Mouse (Mus musculus) testis, adult 2 months (tissue): ENCODE data around the gene Aagab.

Source experiments
- CTCF ChIP-seq: fragments of 200-500 bp; IDR thresholded peaks from 2 replicates; pipeline ENCODE4 v1.5.1; 2012; ENCODE audit warnings: low read depth, mild to moderate bottlenecking, inconsistent platforms, low read length, moderate library complexity; ENCODE audit not compliant: control insufficient read depth, insufficient read depth, insufficient replicate concordance
- POLR2A ChIP-seq: fragments of 200-500 bp; IDR thresholded peaks from 2 replicates; pipeline ENCODE4 v1.6.1; 2012; ENCODE audit warnings: low read depth, mild to moderate bottlenecking, inconsistent platforms, low read length, moderate library complexity; ENCODE audit not compliant: control insufficient read depth

DNA sequence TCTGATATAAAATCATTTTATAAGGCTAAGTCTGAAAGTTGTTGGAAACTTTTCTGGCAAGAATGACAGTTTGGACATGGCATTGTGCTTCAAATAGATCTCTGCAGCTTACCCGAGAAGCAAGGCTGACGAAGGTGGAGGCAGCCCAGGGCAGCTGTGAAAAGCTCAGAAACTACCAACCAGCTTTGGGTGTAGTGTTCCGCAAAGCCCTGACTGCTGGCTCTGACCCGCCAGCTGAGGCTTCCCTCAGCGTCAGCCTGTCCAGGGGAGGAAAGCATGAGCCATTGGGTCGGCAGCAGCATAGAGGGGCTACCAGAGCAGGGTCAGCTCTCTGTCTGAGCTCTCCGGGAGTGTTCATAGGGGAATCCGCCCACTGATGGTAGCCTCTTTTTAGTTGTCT, 6.8 kb downstream of the Aagab start:
- no peak for TF ChIP-seq CTCF
- no peak for TF ChIP-seq POLR2A
